In genomic region chr17:83137720-83138119, GRCm38 (mm10) we compare ENCODE assay signal across 22 mouse cellular contexts.
DNase-seq lines count a peak whose midpoint lies in the region; ATAC-seq lines count a peak whose summit lies in the region.
"Had no signal": no experiment of that assay in that cellular context is flagged by ENCODE, and none has a peak within 500 bp of the region (broad histone marks: within the 10 kb centered on the region; RNA-seq: fewer than 3 reads in every experiment).

No protein-coding gene starts in this region.

- H3K36me3 ChIP-seq in heart, embryonic 13.5 days: no peaks in the 10 kb centered on the region
- no peaks in the 10 kb centered on the region for H3K36me3 ChIP-seq in kidney, embryonic 15.5 days
- H3K36me3 ChIP-seq in forebrain, embryonic 10.5 days (replicated peaks): no peaks in the 10 kb centered on the region
- H3K36me3 ChIP-seq: embryonic facial prominence, embryonic 12.5 days; heart, embryonic 12.5 days; hindbrain, embryonic 15.5 days had no signal

- no peaks in the 10 kb centered on the region for H3K9me3 ChIP-seq in heart, embryonic 13.5 days
- no peaks in the 10 kb centered on the region for H3K9me3 ChIP-seq in kidney, embryonic 15.5 days (replicated peaks)
- no peaks in the 10 kb centered on the region for H3K9me3 ChIP-seq in forebrain, embryonic 10.5 days
- H3K9me3 ChIP-seq: embryonic facial prominence, embryonic 12.5 days; heart, embryonic 12.5 days; hindbrain, embryonic 15.5 days had no signal

- WGBS in heart, embryonic 13.5 days: 58% methylated on average over 7 of the region's 7 CpGs
- WGBS in kidney, embryonic 15.5 days: 74% methylated on average over 7 of the region's 7 CpGs
- 86% methylated on average over 7 of the region's 7 CpGs for WGBS in forebrain, embryonic 10.5 days

- intact Hi-C loops in heart, postnatal 14 days (cut with DNase I): no loop called here
- intact Hi-C loops in gastrocnemius, postnatal 36 days (cut with DNase I): no loop called here

- no peak overlapping the region for H3K4me2 ChIP-seq in heart, embryonic 13.5 days
- no peak overlapping the region for H3K4me2 ChIP-seq in kidney, embryonic 15.5 days
- H3K4me2 ChIP-seq: embryonic facial prominence, embryonic 12.5 days; heart, embryonic 12.5 days; hindbrain, embryonic 15.5 days had no signal

- 0 out of 2 replicates have a peak overlapping the region, but pooled peaks have one; percentile 20 for H3K27ac ChIP-seq in heart, embryonic 13.5 days (replicated peaks)
- H3K27ac ChIP-seq in kidney, embryonic 15.5 days: peak overlapping the region; percentile 1; the same call in 1 of the 2 replicates
- no peak overlapping the region for H3K27ac ChIP-seq in forebrain, embryonic 10.5 days
- H3K27ac ChIP-seq: embryonic facial prominence, embryonic 12.5 days; gastrocnemius, adult 2 months; hindbrain, embryonic 15.5 days had no signal

- no peak overlapping the region for H3K4me3 ChIP-seq in heart, embryonic 13.5 days
- no peak overlapping the region for H3K4me3 ChIP-seq in kidney, embryonic 15.5 days (replicated peaks)
- H3K4me3 ChIP-seq in forebrain, embryonic 10.5 days: no peak overlapping the region
- H3K4me3 ChIP-seq: embryonic facial prominence, embryonic 12.5 days; gastrocnemius, adult 2 months; heart, embryonic 12.5 days; hindbrain, embryonic 15.5 days had no signal

- no peak for DNase-seq in heart, postnatal 14 days
- DNase-seq in kidney, adult 8-10 months: no peak
- DNase-seq in forebrain, embryonic 10.5 days (ENCODE audit: extremely low spot score, low spot score): no peak
- no peak for DNase-seq in gastrocnemius, postnatal 36 days
- DNase-seq: adrenal gland, adult 8-10 months; adrenal gland, postnatal 36 days; cerebellum, adult 11 months; cerebellum, adult 8-10 months; cerebellum, postnatal 14 days; gastrocnemius, adult 2 months; gastrocnemius, postnatal 25 days; heart, adult 18-20 months; heart, postnatal 4 days; kidney, adult 18-20 months had no signal

- no peak for ATAC-seq in heart, embryonic 13.5 days (ENCODE audit: extremely low read depth, insufficient number of reproducible peaks, low FRiP score, low TSS enrichment)
- ATAC-seq in kidney, embryonic 15.5 days (replicated peaks; ENCODE audit: low FRiP score): no peak
- ATAC-seq in granulocyte monocyte progenitor cell, adult 5-6 weeks (replicated peaks; ENCODE audit: poor library complexity, severe bottlenecking): peak; percentile 71
- ATAC-seq in megakaryocyte progenitor cell, adult 5-6 weeks (replicated peaks; ENCODE audit: poor library complexity): peak; percentile 80
- ATAC-seq: inflammation-experienced regulatory T-cells, adult 6 months had no signal

- no peaks in the 10 kb centered on the region for H3K27me3 ChIP-seq in heart, embryonic 13.5 days (replicated peaks)
- H3K27me3 ChIP-seq in kidney, embryonic 15.5 days: no peaks in the 10 kb centered on the region
- peaks cover 25% of the 10 kb centered on the region for H3K27me3 ChIP-seq in forebrain, embryonic 10.5 days (ENCODE audit: poor library complexity, severe bottlenecking)
- H3K27me3 ChIP-seq: hindbrain, embryonic 15.5 days had no signal

- H3K9ac ChIP-seq in heart, embryonic 13.5 days: no peak overlapping the region
- H3K9ac ChIP-seq in kidney, embryonic 15.5 days: no peak overlapping the region
- H3K9ac ChIP-seq: embryonic facial prominence, embryonic 12.5 days; heart, embryonic 12.5 days; hindbrain, embryonic 15.5 days had no signal

- peaks cover 23% of the 10 kb centered on the region for H3K4me1 ChIP-seq in heart, embryonic 13.5 days
- H3K4me1 ChIP-seq in kidney, embryonic 15.5 days: peaks cover 56% of the 10 kb centered on the region
- H3K4me1 ChIP-seq in forebrain, embryonic 10.5 days: peaks cover 49% of the 10 kb centered on the region

Comparison
In these comparisons a context has a peak if more than half of its experiments do, and no peak if none do; other contexts are left out.
1. ATAC-seq: peak in granulocyte monocyte progenitor cell, adult 5-6 weeks (single experiment) and megakaryocyte progenitor cell, adult 5-6 weeks (single experiment); none in heart, embryonic 13.5 days (single experiment) and kidney, embryonic 15.5 days (single experiment).